Mouse (Mus musculus) lung, postnatal 0 days (tissue): ENCODE measurements around the gene Gm20388.

Source experiments
- CTCF ChIP-seq: IDR thresholded peaks from 2 replicates; pipeline ENCODE4 v1.5.1; 2016; ENCODE audit warnings: antibody characterized with exemption, mild to moderate bottlenecking
- EP300 ChIP-seq: IDR thresholded peaks from 2 replicates; pipeline ENCODE4 v1.6.1; 2016; ENCODE audit warnings: antibody characterized with exemption, mild to moderate bottlenecking, control low read depth

GRCm38 (mm10) chr8:122084726-122085410 lies 2174.2 kb downstream of the Gm20388 start:
- TF ChIP-seq CTCF: no peak
- no peak for TF ChIP-seq EP300
